Mouse (Mus musculus) cerebellum, adult 2 months (tissue): Measurements from ENCODE around the gene Cav3. TPM values are rescaled to one million over a fixed set of nuclear protein-coding genes. Genes with fewer than 3 reads are reported as not detected.

ENCODE experiments used
- DNase-seq, 2 experiments: peaks; one replicate each; pipeline ENCODE4 v3.0.0; 2021
- H3K27ac ChIP-seq: fragments of 200-500 bp; 2 replicates; pipeline ENCODE4 v1.5.1; 2012; ENCODE audit warnings: low read length, control low read depth, inconsistent platforms; ENCODE audit not compliant: insufficient read depth
- H3K27me3 ChIP-seq: fragments of 200-500 bp; 2 replicates; pipeline ENCODE4 v1.6.1; 2012; ENCODE audit warnings: inconsistent platforms, mild to moderate bottlenecking, low read length, moderate library complexity; ENCODE audit not compliant: control insufficient read depth, insufficient read depth
- H3K4me1 ChIP-seq: fragments of 200-500 bp; 2 replicates; pipeline ENCODE4 v1.6.1; 2011; ENCODE audit warnings: low read length; ENCODE audit not compliant: control insufficient read depth, insufficient read depth
- H3K4me3 ChIP-seq: fragments of 200-500 bp; replicated peaks from 2 replicates; pipeline ENCODE3; 2011; ENCODE audit warnings: mild to moderate bottlenecking, low read depth, low read length, control low read depth; ENCODE audit not compliant: insufficient read depth
- CTCF ChIP-seq: fragments of 200-500 bp; IDR thresholded peaks from 2 replicates; pipeline ENCODE4 v1.5.1; 2011; ENCODE audit warnings: low read depth, mild to moderate bottlenecking, control low read depth, low read length, moderate library complexity, borderline replicate concordance; ENCODE audit not compliant: insufficient read depth
- POLR2A ChIP-seq: fragments of 200-500 bp; IDR thresholded peaks from 2 replicates; pipeline ENCODE4 v1.6.1; 2011; ENCODE audit warnings: low read length, control low read depth, borderline replicate concordance; ENCODE audit not compliant: insufficient read depth
- WGBS: fragments of 180-500 bp; shearing (Covaris S2); methylation state at CpG from one replicate; pipeline ENCODE4 v1.1.7; 2018; 5-methylcytosine and 5-hydroxymethylcytosine counted together
- polyA plus RNA-seq: library from polyadenylated mRNA; depleted of rRNA; stranded (reverse); fragments of >200 nt; gene quantifications from 2 replicates; pipeline ENCODE4 v1.2.3, GENCODE M21; 2012

Cav3 gene
- polyA plus RNA-seq, 1 experiment, result 0.51 TPM

- 6% methylated on average over 24 of the region's 24 CpGs for WGBS
- H3K4me1 ChIP-seq, result 0 out of 2 replicates have a peak, but pooled peaks cover 3% of the 10 kb centered on the region
- TF ChIP-seq CTCF, result no peak
- no peak for TF ChIP-seq POLR2A
- peak within 1 kb of the TSS; percentile 33 for H3K4me3 ChIP-seq
- no peak within 1 kb of the TSS for H3K27ac ChIP-seq
- H3K27me3 ChIP-seq, result no peaks in the 10 kb centered on the region; the same call in 1 of the 2 replicates
- no peak for DNase-seq
Observed at GRCm38 (mm10) chr6:112489910-112490559, 30.7 kb downstream of the Cav3 start, which contains the start of gene Oxtr. Oxtr (minus strand) TSS chr6:112489943.

GRCm38 (mm10) chr6:112490625-112491242 is 31.4 kb downstream of the Cav3 start:
- H3K27me3 ChIP-seq, result no peaks in the 10 kb centered on the region; the same call in 1 of the 2 replicates

GRCm38 (mm10) chr6:112491521-112491920 is 32.2 kb downstream of the Cav3 start:
- 82% methylated on average over 8 of the region's 8 CpGs for WGBS
- Histone ChIP-seq H3K27me3 (no peaks in the 10 kb centered on the region; the same call in 1 of the 2 replicates), H3K27ac (no peak overlapping the region), H3K4me1 (0 out of 2 replicates have a peak, but pooled peaks cover 3% of the 10 kb centered on the region), H3K4me3 (no peak overlapping the region)
- DNase-seq, result no peak
- no peak for TF ChIP-seq POLR2A
- TF ChIP-seq CTCF, result no peak

More at GRCm38 (mm10) chr6:112490625-112491242, 31.4 kb downstream of the Cav3 start:
- TF ChIP-seq CTCF (peak; percentile 77), POLR2A (no peak)
- 2% methylated on average over 35 of the region's 35 CpGs for WGBS
- Histone ChIP-seq H3K27ac (no peak overlapping the region), H3K4me3 (peak overlapping the region; percentile 33), H3K4me1 (0 out of 2 replicates have a peak, but pooled peaks cover 3% of the 10 kb centered on the region)
- peak; percentile 61 to 78 for DNase-seq

GRCm38 (mm10) chr6:112492656-112493055 is 33.4 kb downstream of the Cav3 start:
- Histone ChIP-seq H3K27ac (no peak overlapping the region), H3K4me1 (0 out of 2 replicates have a peak, but pooled peaks cover 3% of the 10 kb centered on the region), H3K27me3 (no peaks in the 10 kb centered on the region; the same call in 1 of the 2 replicates), H3K4me3 (no peak overlapping the region)
- TF ChIP-seq CTCF (no peak), POLR2A (no peak)
- DNase-seq, result no peak
- WGBS, result 93% methylated on average over 6 of the region's 6 CpGs

GRCm38 (mm10) chr6:112493371-112493770 is 34.1 kb downstream of the Cav3 start:
- WGBS, result 67% methylated on average over 9 of the region's 9 CpGs
- H3K27me3 ChIP-seq, result no peaks in the 10 kb centered on the region; the same call in 1 of the 2 replicates
- TF ChIP-seq POLR2A (no peak), CTCF (no peak)
- no peak for DNase-seq
- 0 out of 2 replicates have a peak, but pooled peaks cover 3% of the 10 kb centered on the region for H3K4me1 ChIP-seq
- H3K4me3 ChIP-seq, result no peak overlapping the region
- H3K27ac ChIP-seq, result no peak overlapping the region

GRCm38 (mm10) chr6:112494620-112495081 is 35.3 kb downstream of the Cav3 start:
- 0 out of 2 replicates have a peak, but pooled peaks cover under 1% of the 10 kb centered on the region for H3K4me1 ChIP-seq
- H3K27me3 ChIP-seq, result no peaks in the 10 kb centered on the region; the same call in 1 of the 2 replicates
- no peak overlapping the region for H3K27ac ChIP-seq
- no peak for DNase-seq
- no peak overlapping the region for H3K4me3 ChIP-seq
- TF ChIP-seq CTCF (no peak), POLR2A (no peak)
- 21% methylated on average over 10 of the region's 10 CpGs for WGBS

- no peak for DNase-seq
- H3K4me1 ChIP-seq, result no peaks in the 10 kb centered on the region
- TF ChIP-seq POLR2A (no peak), CTCF (no peak)
- WGBS, result 89% methylated on average over 4 of the region's 4 CpGs
- no peak overlapping the region for H3K4me3 ChIP-seq
- H3K27me3 ChIP-seq, result no peaks in the 10 kb centered on the region
- no peak overlapping the region for H3K27ac ChIP-seq
Observed at GRCm38 (mm10) chr6:112495219-112495618, 35.9 kb downstream of the Cav3 start.
